Mouse (Mus musculus): Measurements from ENCODE around the gene Apol6.

- no peak for TF ChIP-seq GATA1 (IDR thresholded peaks at IDR 0.05; ENCODE audit: borderline replicate concordance, low read length)
- TF ChIP-seq FLI1 (IDR thresholded peaks at IDR 0.05; ENCODE audit: low read length), result no peak
Measured at GRCm38 (mm10) chr15:77068439-77068861, 23.9 kb downstream of the Apol6 start.
